Mouse (Mus musculus) ES-Bruce4 (cell line): ENCODE results near the gene Eef1akmt3.

Experiments used
- CTCF ChIP-seq: IDR thresholded peaks from one replicate; pipeline ENCODE4 v1.8.1; 2011; ENCODE audit warnings: low read depth, low read length
- EP300 ChIP-seq: IDR thresholded peaks from 2 replicates; pipeline ENCODE4 v1.6.1; 2011; ENCODE audit warnings: low read depth, low read length; ENCODE audit not compliant: insufficient read depth
- POLR2A ChIP-seq: IDR thresholded peaks from one replicate; pipeline ENCODE4 v1.8.1; 2011; ENCODE audit warnings: low read length; ENCODE audit not compliant: insufficient read depth

- no peak for TF ChIP-seq CTCF
- no peak for TF ChIP-seq POLR2A
- no peak for TF ChIP-seq EP300
These were observed 18.1 kb upstream of the Eef1akmt3 start for GRCm38 (mm10) chr10:127059174-127059967.
